29 mouse cellular contexts compared by ENCODE assay signal in genomic region chr4:119788746-119789145, GRCm38 (mm10).
"Had no signal": no experiment of that assay in that cellular context is flagged by ENCODE, and none has a peak within 500 bp of the region (broad histone marks: within the 10 kb centered on the region; RNA-seq: fewer than 3 reads in every experiment).

No protein-coding gene starts in this region.

- H3K4me3 ChIP-seq: heart, embryonic 10.5 days; heart, embryonic 12.5 days; heart, embryonic 13.5 days; heart, embryonic 15.5 days; hindbrain, embryonic 10.5 days; hindbrain, embryonic 12.5 days; hindbrain, embryonic 13.5 days; hindbrain, embryonic 15.5 days; intestine, embryonic 15.5 days; kidney, embryonic 15.5 days had no signal

- H3K27ac ChIP-seq: heart, embryonic 10.5 days; heart, embryonic 13.5 days; heart, embryonic 15.5 days; hindbrain, embryonic 10.5 days; hindbrain, embryonic 12.5 days; hindbrain, embryonic 13.5 days; hindbrain, embryonic 14.5 days; hindbrain, embryonic 15.5 days; hindbrain, postnatal 0 days; intestine, embryonic 15.5 days; kidney, embryonic 15.5 days; kidney, postnatal 0 days had no signal

- H3K4me1 ChIP-seq: heart, embryonic 10.5 days; heart, embryonic 12.5 days; heart, embryonic 13.5 days; heart, embryonic 15.5 days; hindbrain, embryonic 10.5 days; hindbrain, embryonic 12.5 days; hindbrain, embryonic 13.5 days; hindbrain, embryonic 15.5 days; intestine, embryonic 15.5 days; kidney, embryonic 15.5 days had no signal

- DNase-seq: heart, postnatal 10 days; heart, postnatal 14 days; heart, postnatal 36 days; heart, postnatal 4 days; kidney, adult 11 months; kidney, adult 18-20 months; kidney, adult 2 months; kidney, adult 8-10 months; kidney, adult 9 months; kidney, postnatal 10 days; kidney, postnatal 14 days; kidney, postnatal 25 days; kidney, postnatal 36 days; kidney, postnatal 4 days; layer of hippocampus, adult 9-11 months; layer of hippocampus, postnatal 36 days had no signal
